Mouse (Mus musculus): ENCODE measurements around the gene Pdpn. TPM values are rescaled to one million over a fixed set of nuclear protein-coding genes. Genes with fewer than 3 reads are reported as not detected.

The Pdpn gene
- polyA plus RNA-seq, 1 experiment from 2014 or later: 6.0 TPM

DNA sequence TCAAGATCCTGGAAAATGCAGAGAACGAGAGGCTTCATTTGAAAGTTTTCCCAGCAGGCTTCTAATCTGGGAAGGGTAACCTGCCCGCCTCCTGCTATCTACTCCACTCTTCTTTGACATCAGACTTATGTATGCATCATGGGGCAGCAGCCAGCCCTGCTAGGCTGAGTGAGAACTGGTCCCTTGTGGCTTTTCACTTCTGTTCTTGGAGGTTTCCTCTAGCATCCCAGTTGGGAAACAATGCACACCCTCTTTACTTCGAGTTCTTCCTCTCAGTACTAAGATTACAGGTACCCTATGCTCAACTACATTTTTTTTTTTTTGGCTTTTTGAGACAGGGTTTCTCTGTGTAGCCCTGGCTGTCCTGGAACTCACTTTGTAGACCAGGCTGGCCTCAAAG is 28.5 kb downstream of the Pdpn start:
- Histone ChIP-seq H3K27ac (ENCODE audit: low read depth, low read length) (no peak overlapping the region), H3K4me3 (ENCODE audit: low read depth, low read length) (no peak overlapping the region), H3K9ac (ENCODE audit: low read depth, low read length) (no peak overlapping the region), H3K9me3 (ENCODE audit: control insufficient read depth, low read length) (no peaks in the 10 kb centered on the region), H3K36me3 (ENCODE audit: control insufficient read depth, insufficient read depth, low read length) (no peaks in the 10 kb centered on the region), H3K27me3 (replicated peaks; ENCODE audit: control insufficient read depth, insufficient read depth, low read length) (no peaks in the 10 kb centered on the region), H3K4me1 (replicated peaks; ENCODE audit: control insufficient read depth, insufficient read depth, low read length) (no peaks in the 10 kb centered on the region), H3K4me2 (no peak overlapping the region)
- ATAC-seq (replicated peaks; ENCODE audit: low FRiP score) (no peak), DNase-seq (ENCODE audit: low spot score) (no peak)
- 34% methylated on average over 3 of the region's 3 CpGs for WGBS

DNA sequence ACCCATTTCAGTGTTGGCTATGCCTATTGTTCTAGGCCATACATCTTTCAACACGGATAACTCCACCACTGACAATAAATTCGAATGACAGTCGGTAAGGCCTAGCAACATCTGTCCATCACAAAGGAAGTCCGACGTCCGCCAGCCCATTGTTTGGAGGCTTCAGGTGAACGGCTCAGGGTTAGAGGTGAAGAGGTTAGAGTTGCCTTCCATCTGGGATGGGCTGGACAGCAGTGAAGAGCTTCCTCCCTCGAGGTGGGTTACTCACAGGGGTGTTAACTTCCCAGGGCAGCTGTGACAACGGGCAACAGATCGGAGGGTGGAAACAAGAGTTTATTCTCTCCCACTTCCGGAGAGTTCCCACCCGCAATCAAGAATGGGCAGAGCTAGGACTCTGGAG is 36.7 kb downstream of the Pdpn start:
- no peaks in the 10 kb centered on the region for H3K9me3 ChIP-seq (ENCODE audit: control insufficient read depth, low read length)
- no peak for DNase-seq (ENCODE audit: low spot score)
- WGBS: 76% methylated on average over 12 of the region's 12 CpGs
- H3K27ac ChIP-seq (ENCODE audit: low read depth, low read length): no peak overlapping the region
- H3K4me2 ChIP-seq: no peak overlapping the region
- no peaks in the 10 kb centered on the region for H3K27me3 ChIP-seq (replicated peaks; ENCODE audit: control insufficient read depth, insufficient read depth, low read length)
- no peaks in the 10 kb centered on the region for H3K36me3 ChIP-seq (ENCODE audit: control insufficient read depth, insufficient read depth, low read length)
- H3K4me3 ChIP-seq (ENCODE audit: low read depth, low read length): no peak overlapping the region
- no peak for ATAC-seq (replicated peaks; ENCODE audit: low FRiP score)
- no peak overlapping the region for H3K9ac ChIP-seq (ENCODE audit: low read depth, low read length)
- H3K4me1 ChIP-seq (replicated peaks; ENCODE audit: control insufficient read depth, insufficient read depth, low read length): peaks cover 3% of the 10 kb centered on the region; the same call in 1 of the 2 replicates

- Histone ChIP-seq H3K27ac (ENCODE audit: low read depth, low read length) (no peak overlapping the region), H3K4me2 (no peak overlapping the region), H3K4me1 (replicated peaks; ENCODE audit: control insufficient read depth, insufficient read depth, low read length) (peaks cover 3% of the 10 kb centered on the region; the same call in 1 of the 2 replicates), H3K9ac (ENCODE audit: low read depth, low read length) (no peak overlapping the region), H3K9me3 (ENCODE audit: control insufficient read depth, low read length) (no peaks in the 10 kb centered on the region), H3K4me3 (ENCODE audit: low read depth, low read length) (no peak overlapping the region), H3K36me3 (ENCODE audit: control insufficient read depth, insufficient read depth, low read length) (no peaks in the 10 kb centered on the region), H3K27me3 (replicated peaks; ENCODE audit: control insufficient read depth, insufficient read depth, low read length) (no peaks in the 10 kb centered on the region)
- ATAC-seq (replicated peaks; ENCODE audit: low FRiP score) (peak; percentile 69), DNase-seq (ENCODE audit: low spot score) (no peak)
- 20% methylated on average over 8 of the region's 8 CpGs for WGBS
These were observed 39.5 kb downstream of the Pdpn start for GRCm38 (mm10) chr4:143259718-143260349.

GRCm38 (mm10) chr4:143258517-143258916 is 40.8 kb downstream of the Pdpn start:
- Histone ChIP-seq H3K9me3 (ENCODE audit: control insufficient read depth, low read length) (no peaks in the 10 kb centered on the region), H3K27ac (ENCODE audit: low read depth, low read length) (no peak overlapping the region), H3K4me3 (ENCODE audit: low read depth, low read length) (peak overlapping the region; percentile 15; the same call in 1 of the 2 replicates), H3K9ac (ENCODE audit: low read depth, low read length) (no peak overlapping the region), H3K4me2 (peak overlapping the region; percentile 59), H3K4me1 (replicated peaks; ENCODE audit: control insufficient read depth, insufficient read depth, low read length) (peaks cover 3% of the 10 kb centered on the region; the same call in 1 of the 2 replicates), H3K27me3 (replicated peaks; ENCODE audit: control insufficient read depth, insufficient read depth, low read length) (no peaks in the 10 kb centered on the region), H3K36me3 (ENCODE audit: control insufficient read depth, insufficient read depth, low read length) (no peaks in the 10 kb centered on the region)
- ATAC-seq (replicated peaks; ENCODE audit: low FRiP score) (peak; percentile 60), DNase-seq (ENCODE audit: low spot score) (peak; percentile 51)
- 32% methylated on average over 19 of the region's 19 CpGs for WGBS

DNA sequence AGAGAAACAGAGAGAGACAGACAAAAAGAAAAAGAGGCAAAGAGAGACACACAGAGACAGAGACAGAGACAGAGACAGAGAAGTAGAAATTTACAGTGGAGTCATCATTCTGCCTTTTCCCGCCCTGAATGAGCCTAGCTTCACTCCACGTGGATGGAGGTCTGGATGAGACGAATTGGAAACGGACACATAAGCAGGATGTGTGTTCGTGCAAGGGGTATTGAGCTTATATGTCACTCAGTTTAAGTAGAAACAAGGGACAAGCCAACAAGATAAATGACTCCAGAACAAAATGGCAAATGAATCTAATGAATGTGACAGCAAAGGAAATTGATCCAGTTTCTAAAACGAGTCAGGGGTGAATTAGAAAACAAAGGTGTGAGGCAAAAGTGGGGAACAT is 41.4 kb downstream of the Pdpn start:
- no peak overlapping the region; the same call in 1 of the 2 replicates for H3K4me2 ChIP-seq
- no peak overlapping the region for H3K4me3 ChIP-seq (ENCODE audit: low read depth, low read length)
- H3K27ac ChIP-seq (ENCODE audit: low read depth, low read length): no peak overlapping the region
- no peaks in the 10 kb centered on the region for H3K36me3 ChIP-seq (ENCODE audit: control insufficient read depth, insufficient read depth, low read length)
- 39% methylated on average over 6 of the region's 6 CpGs for WGBS
- no peaks in the 10 kb centered on the region for H3K27me3 ChIP-seq (replicated peaks; ENCODE audit: control insufficient read depth, insufficient read depth, low read length)
- no peak for ATAC-seq (replicated peaks; ENCODE audit: low FRiP score)
- H3K9ac ChIP-seq (ENCODE audit: low read depth, low read length): no peak overlapping the region
- DNase-seq (ENCODE audit: low spot score): no peak
- peaks cover 3% of the 10 kb centered on the region; the same call in 1 of the 2 replicates for H3K9me3 ChIP-seq (ENCODE audit: control insufficient read depth, low read length)
- peaks cover 3% of the 10 kb centered on the region; the same call in 1 of the 2 replicates for H3K4me1 ChIP-seq (replicated peaks; ENCODE audit: control insufficient read depth, insufficient read depth, low read length)

GRCm38 (mm10) chr4:143255541-143255940 is 43.8 kb downstream of the Pdpn start:
- H3K4me1 ChIP-seq (replicated peaks; ENCODE audit: control insufficient read depth, insufficient read depth, low read length): peaks cover 3% of the 10 kb centered on the region; the same call in 1 of the 2 replicates
- H3K9ac ChIP-seq (ENCODE audit: low read depth, low read length): no peak overlapping the region
- ATAC-seq (replicated peaks; ENCODE audit: low FRiP score): no peak
- H3K9me3 ChIP-seq (ENCODE audit: control insufficient read depth, low read length): peaks cover 3% of the 10 kb centered on the region; the same call in 1 of the 2 replicates
- H3K4me2 ChIP-seq: no peak overlapping the region
- H3K27ac ChIP-seq (ENCODE audit: low read depth, low read length): no peak overlapping the region
- 73% methylated on average over 8 of the region's 8 CpGs for WGBS
- H3K27me3 ChIP-seq (replicated peaks; ENCODE audit: control insufficient read depth, insufficient read depth, low read length): no peaks in the 10 kb centered on the region
- no peak overlapping the region for H3K4me3 ChIP-seq (ENCODE audit: low read depth, low read length)
- no peaks in the 10 kb centered on the region for H3K36me3 ChIP-seq (ENCODE audit: control insufficient read depth, insufficient read depth, low read length)
- DNase-seq (ENCODE audit: low spot score): no peak

DNA sequence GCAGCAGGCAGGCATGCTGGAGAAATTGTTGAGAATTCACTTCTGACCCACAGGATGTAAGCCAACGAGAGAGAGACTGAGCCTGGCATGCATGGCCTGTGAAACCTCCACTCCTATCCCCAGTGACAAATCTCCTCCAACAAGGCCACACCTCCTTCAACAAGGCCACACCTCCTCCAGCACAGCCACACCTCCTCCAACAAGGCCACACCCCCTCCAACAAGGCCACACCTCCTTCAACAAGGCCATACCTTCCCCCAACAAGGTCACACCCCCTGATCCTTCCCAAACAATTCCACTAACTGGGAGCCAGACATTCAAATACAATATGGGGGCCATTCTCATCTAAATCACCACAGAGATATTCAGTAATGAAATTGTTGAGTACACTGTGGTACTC is 46.0 kb downstream of the Pdpn start:
- Histone ChIP-seq H3K27me3 (replicated peaks; ENCODE audit: control insufficient read depth, insufficient read depth, low read length) (no peaks in the 10 kb centered on the region), H3K4me3 (ENCODE audit: low read depth, low read length) (no peak overlapping the region), H3K27ac (ENCODE audit: low read depth, low read length) (no peak overlapping the region), H3K4me2 (no peak overlapping the region), H3K36me3 (ENCODE audit: control insufficient read depth, insufficient read depth, low read length) (no peaks in the 10 kb centered on the region), H3K9ac (ENCODE audit: low read depth, low read length) (no peak overlapping the region), H3K9me3 (ENCODE audit: control insufficient read depth, low read length) (peaks cover 3% of the 10 kb centered on the region; the same call in 1 of the 2 replicates), H3K4me1 (replicated peaks; ENCODE audit: control insufficient read depth, insufficient read depth, low read length) (no peaks in the 10 kb centered on the region)
- 65% methylated on average over 1 of the region's 1 CpGs for WGBS
- ATAC-seq (replicated peaks; ENCODE audit: low FRiP score) (no peak; the same call in 1 of the 2 replicates), DNase-seq (ENCODE audit: low spot score) (no peak)

- no peaks in the 10 kb centered on the region for H3K36me3 ChIP-seq (ENCODE audit: control insufficient read depth, insufficient read depth, low read length)
- no peaks in the 10 kb centered on the region for H3K4me1 ChIP-seq (replicated peaks; ENCODE audit: control insufficient read depth, insufficient read depth, low read length)
- DNase-seq (ENCODE audit: low spot score) (no peak), ATAC-seq (replicated peaks; ENCODE audit: low FRiP score) (no peak)
- no peak overlapping the region for H3K9ac ChIP-seq (ENCODE audit: low read depth, low read length)
- no peak overlapping the region for H3K4me3 ChIP-seq (ENCODE audit: low read depth, low read length)
- no peaks in the 10 kb centered on the region for H3K9me3 ChIP-seq (ENCODE audit: control insufficient read depth, low read length)
- 68% methylated on average over 5 of the region's 5 CpGs for WGBS
- no peak overlapping the region for H3K4me2 ChIP-seq
- H3K27ac ChIP-seq (ENCODE audit: low read depth, low read length): no peak overlapping the region
- no peaks in the 10 kb centered on the region for H3K27me3 ChIP-seq (replicated peaks; ENCODE audit: control insufficient read depth, insufficient read depth, low read length)
These were observed 51.3 kb downstream of the Pdpn start for GRCm38 (mm10) chr4:143248050-143248449.

DNA sequence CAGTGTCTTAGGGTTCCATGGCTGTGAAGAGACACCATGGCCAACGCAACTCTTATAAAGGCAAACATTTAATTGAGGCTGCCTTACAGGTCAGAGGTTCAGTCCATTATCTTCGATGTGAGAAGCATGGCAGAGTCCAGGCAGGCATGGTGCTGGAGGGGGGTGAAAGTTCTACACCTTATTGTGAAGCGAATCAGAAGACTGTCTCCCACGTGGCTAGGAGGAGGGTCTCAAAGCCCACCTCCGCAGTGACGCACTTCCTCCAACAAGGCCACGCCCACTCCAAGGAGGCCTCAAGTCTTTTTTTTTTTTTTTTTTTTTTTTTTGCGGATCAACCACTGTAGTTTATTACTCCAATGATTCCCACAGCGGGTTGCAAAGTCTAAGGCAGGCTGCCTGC is 58.1 kb downstream of the Pdpn start:
- ATAC-seq (replicated peaks; ENCODE audit: low FRiP score) (no peak), DNase-seq (ENCODE audit: low spot score) (no peak)
- Histone ChIP-seq H3K9ac (ENCODE audit: low read depth, low read length) (no peak overlapping the region), H3K9me3 (ENCODE audit: control insufficient read depth, low read length) (no peaks in the 10 kb centered on the region), H3K4me2 (no peak overlapping the region), H3K27ac (ENCODE audit: low read depth, low read length) (no peak overlapping the region), H3K4me3 (ENCODE audit: low read depth, low read length) (no peak overlapping the region), H3K4me1 (replicated peaks; ENCODE audit: control insufficient read depth, insufficient read depth, low read length) (no peaks in the 10 kb centered on the region), H3K27me3 (replicated peaks; ENCODE audit: control insufficient read depth, insufficient read depth, low read length) (no peaks in the 10 kb centered on the region), H3K36me3 (ENCODE audit: control insufficient read depth, insufficient read depth, low read length) (no peaks in the 10 kb centered on the region)
- 75% methylated on average over 8 of the region's 9 CpGs for WGBS

Measured in liver, embryonic 11.5 days (tissue).